Mouse (Mus musculus) heart, adult 2 months (tissue): ENCODE measurements at regions not wholly inside any gene's neighbourhood (a gene's known extent, or its start where the extent isn't known, plus 50 kb on each side); places are given as distances from the start of the nearest gene placed in this dataset.

Experiments used
- CTCF ChIP-seq: fragments of 200-600 bp; IDR thresholded peaks from 2 replicates; pipeline ENCODE4 v1.8.1; 2022; ENCODE audit warnings: antibody characterized with exemption, mild to moderate bottlenecking, moderate library complexity
- EP300 ChIP-seq: fragments of 200-500 bp; IDR thresholded peaks from 2 replicates; pipeline ENCODE4 v1.6.1; 2011; ENCODE audit warnings: low read depth, low read length, control low read depth; ENCODE audit not compliant: insufficient read depth

- TF ChIP-seq CTCF, result no peak
- no peak for TF ChIP-seq EP300
These were observed 145.5 kb downstream of the Evx1 start for GRCm38 (mm10) chr6:52458828-52459227.
